Mouse (Mus musculus): ENCODE measurements around the gene Plekha6. TPM values are rescaled to one million over a fixed set of nuclear protein-coding genes. Genes with fewer than 3 reads are reported as not detected.

Gene Plekha6
- total RNA-seq, 2 experiments from 2014 or later: 42.1 to 45.9 TPM

DNA sequence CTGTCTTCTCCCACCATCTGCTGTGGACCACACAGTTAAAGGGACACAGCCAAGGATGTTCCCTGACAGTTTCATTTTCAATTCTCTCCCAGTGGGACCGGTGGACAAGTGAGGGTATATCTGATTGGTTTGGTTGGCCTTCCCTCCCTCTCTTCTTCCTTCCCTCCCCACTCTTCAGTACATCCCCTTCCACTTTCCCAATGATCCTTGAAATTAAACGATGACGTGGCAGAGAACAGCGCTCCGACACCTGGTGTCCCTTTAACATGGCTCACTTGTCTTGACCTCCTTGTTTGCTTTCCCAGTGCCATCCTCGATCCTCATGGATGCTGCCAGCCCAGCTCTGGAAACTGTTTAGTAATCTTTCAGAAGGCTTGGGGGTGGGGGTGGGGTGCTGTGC, 114.5 kb downstream of the Plekha6 start:
- no peak for DNase-seq

DNA sequence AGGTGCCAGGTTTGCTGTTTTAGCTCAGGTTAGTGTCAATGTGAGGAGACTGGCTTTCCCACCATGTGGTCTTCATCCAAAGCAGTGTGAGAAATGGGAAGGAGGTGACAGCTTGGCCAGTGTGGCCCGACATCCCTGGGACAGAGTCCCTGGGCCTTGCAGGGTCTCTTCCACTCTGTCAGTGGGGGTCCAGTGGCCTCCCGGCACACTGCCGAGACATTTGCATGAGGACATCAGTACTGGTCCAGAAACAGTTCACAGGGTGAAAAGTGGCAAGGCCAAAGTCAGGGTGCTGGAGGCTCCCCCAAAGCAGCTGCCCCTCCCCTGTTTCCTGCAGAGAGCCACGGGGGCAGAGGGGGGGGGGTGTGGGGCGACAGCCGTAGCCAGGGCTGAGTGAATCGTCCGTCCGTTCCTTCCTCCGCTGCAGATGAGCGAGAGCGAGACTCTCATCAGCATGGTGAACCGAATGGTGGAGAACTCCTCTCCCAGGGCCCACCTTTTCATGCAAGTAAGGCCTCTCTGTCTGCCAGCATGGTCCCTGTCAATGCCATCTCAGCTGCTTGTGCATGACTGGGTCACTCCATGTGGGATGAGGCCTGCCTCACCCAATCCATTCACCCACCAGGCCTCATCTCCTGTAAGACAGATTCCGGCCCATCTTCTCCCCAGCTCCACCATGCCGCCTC, 115.1 kb downstream of the Plekha6 start:
- DNase-seq: no peak

DNA sequence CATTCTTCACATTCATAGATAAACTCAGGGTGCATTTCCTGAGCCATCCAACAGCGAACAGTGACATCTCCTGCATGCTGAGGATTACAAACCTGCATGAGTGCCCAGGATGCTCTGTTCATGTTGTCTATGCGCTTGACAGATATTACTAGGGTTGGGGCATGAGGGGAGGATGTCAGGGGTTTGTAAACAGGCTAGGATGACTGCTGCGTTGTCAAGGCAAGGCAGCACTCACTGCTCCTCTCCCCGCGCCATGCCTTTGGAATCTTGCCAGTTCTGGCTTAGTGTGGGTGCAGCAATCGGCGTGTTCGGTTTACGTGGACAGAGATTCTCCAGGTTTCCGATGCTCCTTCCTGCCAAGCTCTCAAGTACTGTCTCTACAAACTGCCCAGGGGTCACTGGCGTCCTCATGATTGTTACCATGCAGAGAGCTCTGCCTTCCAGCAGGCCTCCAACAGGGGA, 115.7 kb downstream of the Plekha6 start:
- DNase-seq: no peak

DNA sequence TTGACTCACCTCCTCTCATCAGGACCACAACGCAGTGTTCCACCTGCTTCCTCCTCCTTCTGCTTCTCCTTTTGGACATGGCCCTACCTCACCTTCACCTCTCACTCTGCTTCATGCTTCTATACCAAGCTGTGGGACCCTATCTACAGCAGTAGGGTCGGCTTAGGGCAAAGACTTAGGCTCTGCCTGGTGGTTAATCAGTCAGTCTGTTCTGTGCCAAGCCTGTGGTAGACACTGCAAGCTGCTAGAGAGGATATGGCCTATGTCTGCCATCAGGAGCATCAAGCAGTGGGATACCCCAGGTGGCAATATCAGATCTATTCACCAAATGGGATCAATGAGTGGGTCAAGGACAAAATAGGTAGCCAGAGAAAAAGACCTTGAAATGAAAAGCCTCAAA, 116.5 kb downstream of the Plekha6 start:
- no peak for DNase-seq

DNA sequence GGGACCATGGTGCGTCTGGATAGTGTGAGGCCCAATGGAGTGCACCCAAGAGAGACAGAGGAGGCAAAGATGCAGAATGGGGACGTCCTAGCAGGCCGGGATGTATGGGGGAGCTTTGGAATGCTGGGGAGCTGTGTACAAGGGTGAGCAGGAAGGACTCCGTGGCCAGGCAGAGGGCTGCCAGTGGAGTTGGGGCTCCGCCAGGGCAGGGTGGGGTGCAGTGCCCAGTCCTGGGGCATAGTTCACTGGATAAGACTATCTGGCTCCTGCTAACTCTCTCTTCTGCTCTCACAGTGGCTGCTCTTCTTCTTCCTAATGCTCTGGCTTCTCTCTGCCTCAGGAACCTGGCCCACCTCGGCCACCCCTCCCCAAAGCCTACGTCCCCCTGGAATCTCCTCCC, 121.9 kb downstream of the Plekha6 start:
- DNase-seq: no peak

DNA sequence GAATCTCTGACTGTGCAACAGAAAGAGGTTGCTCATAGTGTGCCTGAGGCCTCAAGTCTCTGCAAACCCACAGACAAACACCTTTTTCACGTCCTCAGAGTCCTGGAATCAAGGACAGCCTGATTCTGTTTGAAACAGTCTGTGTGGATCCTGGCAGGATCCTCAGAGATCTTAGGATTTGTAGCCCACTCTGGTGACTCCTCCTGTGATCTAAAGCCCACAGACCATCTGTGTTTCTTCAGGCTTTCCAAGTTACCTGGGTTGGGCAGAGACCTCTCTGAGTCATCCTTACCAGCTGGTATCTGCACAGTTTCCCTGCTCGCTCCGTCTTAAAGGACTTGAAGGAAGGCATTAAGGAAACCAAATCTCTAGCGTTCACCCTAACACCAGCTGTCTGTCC, 123.0 kb downstream of the Plekha6 start:
- DNase-seq: no peak

DNA sequence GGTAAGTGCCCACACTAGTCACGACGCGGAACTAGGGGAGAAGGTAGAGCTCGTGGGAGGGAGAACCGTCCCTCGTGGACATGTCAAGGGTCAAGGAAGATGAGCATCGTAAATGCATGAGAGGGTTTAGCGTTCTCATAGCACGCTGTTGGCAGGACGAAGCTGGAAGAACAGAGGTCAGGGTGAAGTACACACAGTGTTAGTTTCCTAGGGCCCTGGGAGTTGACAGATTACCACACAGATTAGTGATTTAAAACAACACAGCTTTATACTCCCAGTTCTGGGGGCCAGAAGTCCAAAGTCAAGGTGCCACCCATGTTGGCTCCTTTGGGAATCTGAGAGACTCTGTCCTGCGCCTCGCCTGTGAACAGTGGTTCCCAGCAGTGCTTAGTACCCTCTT, 123.9 kb downstream of the Plekha6 start:
- no peak for DNase-seq

DNA sequence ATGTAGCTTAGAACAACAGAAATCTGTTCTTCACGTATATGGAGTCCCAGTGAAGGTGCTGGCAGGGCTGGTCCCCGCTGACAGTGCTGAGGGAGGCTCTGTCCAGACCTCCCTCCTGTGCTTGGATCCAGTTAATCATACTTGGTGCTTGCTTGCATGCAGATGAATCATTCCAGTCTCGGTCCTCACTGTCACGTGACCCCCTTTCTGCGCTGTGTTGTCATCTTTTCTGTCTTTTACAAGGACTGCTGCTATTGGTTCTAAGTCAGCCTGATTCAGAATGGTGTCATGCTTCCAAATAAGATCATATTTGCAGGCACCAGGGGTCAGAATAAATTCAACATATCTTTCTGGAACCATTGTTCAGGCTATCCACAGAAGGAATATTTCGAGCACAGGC, 127.9 kb downstream of the Plekha6 start:
- no peak for DNase-seq

DNA sequence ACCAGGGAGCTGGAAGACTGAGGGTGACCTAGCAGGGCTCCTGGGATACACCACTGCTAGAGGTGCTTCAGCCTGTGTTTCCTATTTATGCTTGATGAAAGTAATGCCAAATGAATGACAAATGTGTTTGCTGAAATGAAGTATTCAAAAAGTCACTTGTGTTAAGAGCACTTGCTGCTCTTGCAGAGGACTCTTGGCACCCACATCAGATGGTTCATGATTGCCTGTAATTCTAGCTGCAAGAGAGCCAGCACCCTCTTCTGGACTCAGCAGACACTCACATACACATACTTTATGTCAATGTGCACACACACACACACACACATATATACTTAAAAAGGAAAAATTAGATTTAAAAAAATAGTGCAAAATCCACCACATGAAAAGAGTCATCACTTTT, 128.6 kb downstream of the Plekha6 start:
- DNase-seq: no peak

DNA sequence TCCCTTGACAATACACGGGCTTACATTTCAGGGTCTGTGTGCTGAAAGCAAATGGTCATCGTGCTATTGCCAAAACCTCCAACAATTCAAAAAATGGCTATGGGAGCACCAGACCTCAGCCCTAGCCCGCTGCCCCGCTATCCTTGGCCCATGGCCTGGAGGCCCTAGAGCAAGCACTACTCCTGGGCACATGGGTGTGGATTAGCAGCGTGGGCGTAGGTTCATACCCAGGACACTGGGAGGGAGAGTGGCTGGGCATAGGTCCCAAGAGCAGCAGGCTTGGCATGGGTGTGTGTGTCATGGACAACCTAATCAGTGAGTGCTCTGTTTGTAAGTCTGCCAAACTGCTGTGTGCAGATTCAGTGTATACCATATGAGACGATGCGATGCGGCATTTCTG, 132.4 kb downstream of the Plekha6 start:
- DNase-seq: peak; percentile 83

DNA sequence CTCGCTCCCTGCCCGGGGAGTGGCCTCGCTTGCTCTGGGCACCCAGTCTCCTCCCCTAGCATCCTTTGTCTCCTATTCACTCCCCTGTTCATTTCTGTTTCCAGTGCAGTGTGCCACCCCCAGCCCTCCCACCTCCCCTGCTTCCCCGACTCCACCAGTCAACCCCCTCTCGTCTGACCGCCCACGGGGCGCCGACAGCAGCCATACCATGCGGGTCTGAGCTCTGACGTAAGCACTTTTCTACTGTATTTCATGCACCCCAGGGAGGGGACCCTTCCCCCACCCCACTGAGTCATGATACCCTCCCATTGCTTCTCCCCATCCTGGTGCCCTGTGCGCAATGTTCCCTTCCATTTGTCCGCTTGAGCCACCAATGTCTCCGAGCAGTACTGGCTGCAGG, 134.8 kb downstream of the Plekha6 start:
- DNase-seq: no peak

DNA sequence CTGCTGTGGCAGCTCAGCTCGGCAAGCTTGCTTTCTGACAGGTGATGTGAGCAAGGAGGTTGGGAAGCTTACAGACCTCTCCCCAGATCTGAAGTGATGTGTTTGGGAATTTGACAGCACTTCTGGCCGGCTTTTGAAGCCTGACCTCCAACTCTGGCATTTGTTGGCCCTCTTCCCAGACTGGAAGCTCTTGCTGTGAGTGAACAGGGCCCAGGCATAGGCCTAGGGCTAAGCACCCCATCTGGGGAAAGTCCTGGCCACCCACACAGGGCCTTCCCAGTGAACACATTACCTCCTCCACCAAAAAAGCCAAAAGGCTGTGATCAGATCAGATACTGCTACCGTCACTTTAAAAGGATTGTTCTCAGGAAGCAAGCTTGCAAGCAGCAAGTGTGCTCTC, 138.5 kb downstream of the Plekha6 start:
- peak; percentile 82 for DNase-seq

DNA sequence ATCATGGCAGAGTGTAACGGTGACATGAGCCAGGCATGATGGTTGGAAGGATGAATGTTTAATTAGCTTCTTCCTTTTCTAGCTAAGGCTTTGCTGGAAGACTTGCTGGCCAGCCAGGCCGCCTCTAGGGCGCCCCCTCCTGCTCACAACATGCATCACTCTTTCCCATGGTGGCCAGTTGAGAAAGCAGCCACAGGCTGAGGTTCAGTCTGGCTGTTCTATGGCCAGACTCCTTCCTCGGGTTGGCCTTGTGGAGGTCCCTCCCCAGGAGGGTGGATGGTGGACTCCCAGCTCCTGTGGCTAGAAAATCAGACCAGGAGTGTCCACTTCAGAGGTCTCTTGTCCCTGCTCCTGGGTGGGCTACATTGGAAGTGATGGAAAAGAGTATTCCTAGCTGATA, 142.8 kb downstream of the Plekha6 start:
- peak; percentile 91 for DNase-seq

DNA sequence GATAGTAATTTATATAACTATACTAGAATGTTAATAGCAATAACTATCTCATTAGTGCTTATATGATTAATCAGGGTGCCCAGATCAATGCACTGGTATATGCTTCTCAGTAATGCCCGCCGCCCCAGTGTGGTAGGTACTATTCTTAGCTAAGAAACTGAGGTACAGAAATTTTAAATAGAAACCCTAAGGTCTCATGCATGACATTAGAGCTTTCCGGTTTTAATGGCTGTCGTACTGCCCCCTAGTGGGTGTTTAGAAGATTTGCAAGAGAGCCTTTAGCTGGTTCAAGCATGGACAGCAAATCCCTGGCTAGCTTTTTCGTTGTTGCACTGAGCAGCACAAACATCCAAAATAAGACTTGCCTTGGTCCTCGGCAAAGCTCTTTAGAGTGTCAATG, 143.3 kb downstream of the Plekha6 start:
- peak; percentile 53 for DNase-seq

DNA sequence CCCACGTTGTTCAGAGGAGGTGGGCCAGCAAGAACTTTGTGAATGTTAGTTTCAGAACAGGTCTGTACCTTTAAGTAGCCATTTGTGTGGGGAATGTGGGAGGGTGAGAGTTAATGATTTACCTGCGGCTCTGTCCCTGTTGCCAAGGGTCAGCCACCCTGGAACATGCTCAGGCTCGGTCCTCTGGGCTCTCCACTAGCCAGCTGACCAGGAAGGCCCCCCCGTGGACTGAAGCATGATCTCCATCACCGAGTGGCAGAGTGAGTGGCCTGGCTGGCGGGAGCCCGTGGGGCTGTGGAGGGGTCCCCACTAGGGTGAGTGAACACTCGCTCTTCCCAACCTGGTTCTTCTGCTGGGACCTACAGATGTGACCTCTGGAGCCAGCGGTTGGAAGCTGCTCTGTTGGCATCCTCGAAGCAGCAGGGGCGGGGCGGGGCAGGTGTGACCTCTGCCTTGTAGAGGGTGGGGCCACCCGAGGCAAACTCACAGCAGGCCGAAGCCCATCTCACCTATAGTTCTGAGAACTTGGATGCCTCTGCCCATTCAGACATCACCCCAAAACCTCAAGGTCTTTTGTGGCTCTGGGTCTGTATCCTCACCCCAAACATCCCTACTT, 145.8 kb downstream of the Plekha6 start, which contains the start of gene Golt1a:
Gene Golt1a (plus strand): TSS at position 149 of the 616 bp plus-strand sequence.
- DNase-seq: no peak

DNA sequence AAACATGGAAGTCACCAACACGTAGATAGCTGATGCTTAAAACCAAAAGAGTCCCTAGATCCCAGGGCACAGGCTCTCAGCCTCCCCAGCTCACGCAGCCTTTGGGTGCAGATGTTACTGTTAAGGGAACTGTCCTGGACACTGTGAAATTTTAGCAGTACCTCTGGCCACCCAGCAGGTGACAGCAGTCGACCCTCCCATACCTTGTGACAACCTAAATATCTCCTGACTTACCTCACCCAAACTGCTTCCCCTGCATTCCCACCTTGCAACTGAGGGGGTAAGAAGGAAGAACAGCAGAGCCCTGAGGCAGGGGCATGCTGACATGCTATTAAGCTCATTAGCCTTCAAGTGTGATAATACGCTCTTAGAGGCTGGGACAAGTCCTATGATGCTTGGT, 147.2 kb downstream of the Plekha6 start:
- no peak for DNase-seq

DNA sequence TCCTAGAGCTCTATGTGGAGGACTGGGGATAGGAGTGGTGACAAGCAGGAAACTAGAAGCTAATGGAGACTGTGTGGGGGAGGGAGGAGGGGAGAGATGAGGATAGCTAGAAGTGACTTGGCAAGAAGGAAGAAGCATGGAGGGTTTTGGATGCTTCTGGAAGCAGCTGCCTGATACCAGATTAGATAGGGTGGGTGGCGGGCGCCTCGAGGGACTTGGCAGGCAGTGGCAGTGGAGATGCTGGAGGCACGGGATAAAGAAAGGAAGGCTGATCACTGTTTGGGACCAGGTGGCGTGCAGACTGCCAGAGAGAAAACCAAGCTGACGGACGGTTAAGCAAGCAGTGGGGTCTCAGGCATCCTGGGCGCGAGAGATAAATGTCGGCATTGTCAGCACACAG, 147.9 kb downstream of the Plekha6 start:
- no peak for DNase-seq

DNA sequence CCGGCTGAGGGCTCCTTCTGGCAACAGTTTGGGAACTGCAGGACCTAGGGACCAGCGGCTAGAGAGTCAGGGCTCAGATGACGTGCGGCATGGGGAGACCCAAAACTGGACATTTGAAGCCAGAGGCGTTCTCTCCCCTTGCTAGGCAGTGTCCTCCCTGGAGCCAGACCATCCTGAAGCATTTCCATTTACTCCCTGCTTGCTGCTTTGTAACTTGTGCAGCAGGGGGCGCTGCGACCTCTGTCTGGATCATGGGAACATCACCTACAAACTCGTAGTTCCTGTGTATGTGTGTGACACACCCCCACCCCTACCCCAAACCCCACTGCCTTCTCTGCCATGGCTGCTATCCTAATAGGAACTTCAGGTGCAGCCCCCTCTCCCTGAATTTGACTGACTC, 150.4 kb downstream of the Plekha6 start:
- peak; percentile 72 for DNase-seq

DNA sequence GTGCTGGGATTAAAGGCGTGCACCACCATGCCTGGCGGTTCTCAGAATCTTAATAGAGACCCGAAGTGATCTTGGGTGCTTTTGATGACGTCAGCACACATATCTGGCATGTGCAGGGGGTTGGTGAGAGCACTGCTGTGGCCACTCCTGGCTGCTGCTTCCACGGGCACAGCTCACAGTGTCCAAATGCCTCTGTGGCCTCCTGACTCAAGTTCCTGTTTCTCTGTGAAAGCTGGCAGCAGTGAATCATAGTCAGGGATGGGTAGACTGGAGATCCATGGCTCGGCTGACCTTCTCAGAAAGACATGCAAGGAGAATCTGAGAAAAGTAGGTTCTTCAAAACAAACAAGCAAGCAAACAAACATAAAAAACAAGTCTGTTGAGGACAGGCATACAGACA, 151.8 kb downstream of the Plekha6 start:
- no peak for DNase-seq

DNA sequence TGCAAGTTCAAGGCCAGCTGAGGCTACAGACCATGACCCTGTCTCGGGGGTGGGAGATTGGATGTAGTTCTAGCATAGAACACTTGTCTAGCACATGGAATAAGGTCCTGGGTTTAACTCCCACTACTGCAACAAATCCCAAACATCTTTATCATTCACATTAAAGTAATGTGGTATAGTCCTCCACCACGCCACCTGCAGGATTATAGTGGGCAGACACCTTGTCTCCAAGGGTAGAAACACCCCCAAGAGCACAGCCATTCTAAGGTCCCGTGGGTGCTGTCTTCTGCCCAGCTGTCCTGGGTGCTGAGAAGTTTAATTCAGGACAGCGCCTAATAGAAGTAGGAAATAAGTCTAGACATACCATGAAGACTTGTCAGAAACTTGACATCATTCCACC, 152.6 kb downstream of the Plekha6 start:
- DNase-seq: no peak

DNA sequence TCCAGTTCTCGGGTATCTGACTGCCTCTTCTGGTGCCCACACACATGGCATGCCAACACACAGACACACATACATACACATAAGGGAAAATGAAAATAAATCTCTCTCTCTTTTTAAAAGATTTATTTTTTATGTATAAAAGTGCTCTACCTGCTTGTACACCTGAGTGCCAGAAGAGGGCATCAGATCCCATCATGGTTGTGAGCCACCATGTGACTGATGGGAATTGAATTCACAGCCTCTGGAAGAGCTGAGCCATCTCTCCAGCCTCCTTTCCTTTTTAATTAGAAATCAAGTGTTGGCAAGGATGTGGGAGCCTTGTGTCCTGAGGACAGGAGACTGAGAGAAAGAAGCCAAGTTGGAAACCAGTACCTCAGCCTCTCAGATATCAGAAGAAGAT, 153.1 kb downstream of the Plekha6 start:
- no peak for DNase-seq

DNA sequence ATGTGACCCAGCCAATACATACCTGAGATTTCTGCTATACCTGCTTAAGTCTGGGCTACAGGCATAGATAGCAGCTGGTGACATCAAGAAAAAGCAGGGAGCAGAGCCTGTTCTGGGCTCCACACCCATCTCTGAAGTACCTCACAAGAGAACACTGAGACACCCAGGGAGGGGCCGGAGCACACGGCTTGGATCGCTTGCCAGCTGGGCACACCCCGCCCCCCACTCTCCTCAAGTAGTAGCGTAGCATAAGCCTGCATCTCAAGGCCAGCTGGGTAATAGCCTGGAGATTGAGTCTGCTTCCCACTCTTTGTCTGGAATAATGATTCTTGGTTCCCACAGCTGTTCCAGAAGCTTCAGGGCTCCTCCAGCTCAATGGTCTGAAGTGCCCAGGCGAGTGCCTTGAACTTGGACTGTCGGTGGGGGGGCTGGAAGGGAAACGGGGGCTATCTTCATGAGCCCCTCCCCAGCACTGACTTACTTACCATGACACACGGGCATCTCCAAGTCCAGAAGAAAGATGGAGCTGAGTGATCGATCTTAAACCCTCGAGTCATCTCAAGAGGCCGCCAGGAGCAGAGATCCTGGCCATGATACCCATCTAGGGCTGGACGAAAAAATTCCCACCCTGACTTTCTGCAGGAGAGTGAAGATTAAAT, 157.4 kb downstream of the Plekha6 start, which contains the start of gene Kiss1:
Gene Kiss1 (plus strand): TSS at position 609 of the 659 bp plus-strand sequence.
- no peak for DNase-seq

DNA sequence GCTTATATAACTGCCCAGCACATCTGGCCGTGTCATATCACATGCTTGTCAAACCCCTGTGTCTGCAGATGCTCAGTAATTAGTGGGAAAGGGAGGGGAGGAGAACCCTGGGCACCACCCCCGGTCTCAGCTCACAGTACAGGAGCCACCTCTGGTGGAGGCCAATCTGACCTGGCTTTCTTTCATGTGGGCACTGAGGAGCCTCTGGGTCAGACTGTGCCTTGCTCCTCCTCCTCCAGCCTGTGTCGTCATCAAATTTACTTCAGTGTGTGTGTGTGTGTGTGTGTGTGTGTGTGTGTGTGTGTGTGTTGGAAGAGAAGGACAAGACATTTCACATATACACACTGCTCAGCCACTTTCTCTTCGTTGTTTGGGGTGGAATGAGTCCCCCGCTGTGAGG, 159.3 kb downstream of the Plekha6 start:
- DNase-seq: no peak

DNA sequence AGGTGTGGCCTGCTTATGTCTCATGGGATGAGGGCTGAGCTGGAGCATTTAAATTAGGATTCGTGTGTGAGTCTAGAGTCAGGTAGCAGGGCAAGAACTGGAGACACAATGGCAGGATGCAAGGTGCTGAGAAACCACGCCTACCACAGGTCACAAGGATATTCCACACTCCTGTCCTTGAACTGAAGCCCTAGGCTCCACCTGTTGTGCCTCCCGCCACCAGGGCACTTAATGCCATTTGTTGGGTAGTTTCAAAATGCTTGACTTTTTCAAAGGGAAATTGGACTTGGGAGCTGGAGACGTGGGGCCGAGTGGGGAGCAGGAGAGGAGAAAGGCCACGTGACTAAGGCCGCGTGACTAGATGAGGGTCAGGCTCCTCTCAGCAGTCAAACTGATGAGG, 161.9 kb downstream of the Plekha6 start:
- no peak for DNase-seq
